Mouse (Mus musculus): ENCODE measurements around the gene Ulk4. TPM values are rescaled to one million over a fixed set of nuclear protein-coding genes. Genes with fewer than 3 reads are reported as not detected.

Ulk4 gene
- polyA plus RNA-seq, 1 experiment = 7.3 TPM

GRCm38 (mm10) chr9:121079388-121080088, 197.5 kb downstream of the Ulk4 start:
- Histone ChIP-seq H3K27ac (ENCODE audit: insufficient read depth, low read length) (no peak overlapping the region), H3K4me3 (ENCODE audit: insufficient read depth, low read length) (no peak overlapping the region), H3K4me1 (ENCODE audit: control insufficient read depth, insufficient read depth, low read length) (peaks cover 13% of the 10 kb centered on the region)
- TF ChIP-seq CTCF (IDR thresholded peaks at IDR 0.05; ENCODE audit: extremely low read depth, insufficient read depth, low read length) (no peak), POLR2A (IDR thresholded peaks at IDR 0.05; ENCODE audit: extremely low read depth, insufficient read depth, low read length) (no peak)

- Histone ChIP-seq H3K4me3 (ENCODE audit: insufficient read depth, low read length) (no peak overlapping the region), H3K27ac (ENCODE audit: insufficient read depth, low read length) (no peak overlapping the region; the same call in 1 of the 2 replicates), H3K4me1 (ENCODE audit: control insufficient read depth, insufficient read depth, low read length) (peaks cover 15% of the 10 kb centered on the region)
- TF ChIP-seq CTCF (IDR thresholded peaks at IDR 0.05; ENCODE audit: extremely low read depth, insufficient read depth, low read length) (no peak), POLR2A (IDR thresholded peaks at IDR 0.05; ENCODE audit: extremely low read depth, insufficient read depth, low read length) (no peak)
Measured at GRCm38 (mm10) chr9:121076291-121076690, 200.7 kb downstream of the Ulk4 start.

- TF ChIP-seq CTCF (IDR thresholded peaks at IDR 0.05; ENCODE audit: extremely low read depth, insufficient read depth, low read length) (no peak), POLR2A (IDR thresholded peaks at IDR 0.05; ENCODE audit: extremely low read depth, insufficient read depth, low read length) (no peak)
- Histone ChIP-seq H3K27ac (ENCODE audit: insufficient read depth, low read length) (no peak overlapping the region), H3K4me3 (ENCODE audit: insufficient read depth, low read length) (no peak overlapping the region), H3K4me1 (ENCODE audit: control insufficient read depth, insufficient read depth, low read length) (peaks cover 15% of the 10 kb centered on the region)
Measured at GRCm38 (mm10) chr9:121075246-121075645, 201.8 kb downstream of the Ulk4 start.

- Histone ChIP-seq H3K4me3 (ENCODE audit: insufficient read depth, low read length) (no peak overlapping the region), H3K4me1 (ENCODE audit: control insufficient read depth, insufficient read depth, low read length) (peaks cover 15% of the 10 kb centered on the region), H3K27ac (ENCODE audit: insufficient read depth, low read length) (no peak overlapping the region)
- TF ChIP-seq POLR2A (IDR thresholded peaks at IDR 0.05; ENCODE audit: extremely low read depth, insufficient read depth, low read length) (no peak), CTCF (IDR thresholded peaks at IDR 0.05; ENCODE audit: extremely low read depth, insufficient read depth, low read length) (no peak)
Measured at GRCm38 (mm10) chr9:121074726-121075125, 202.3 kb downstream of the Ulk4 start.

- no peak overlapping the region for H3K27ac ChIP-seq (ENCODE audit: insufficient read depth, low read length)
- TF ChIP-seq POLR2A (IDR thresholded peaks at IDR 0.05; ENCODE audit: extremely low read depth, insufficient read depth, low read length) = no peak
- TF ChIP-seq CTCF (IDR thresholded peaks at IDR 0.05; ENCODE audit: extremely low read depth, insufficient read depth, low read length) = no peak
- H3K4me3 ChIP-seq (ENCODE audit: insufficient read depth, low read length) = no peak overlapping the region
- peaks cover 13% of the 10 kb centered on the region for H3K4me1 ChIP-seq (ENCODE audit: control insufficient read depth, insufficient read depth, low read length)
Measured at GRCm38 (mm10) chr9:121072127-121072757, 204.8 kb downstream of the Ulk4 start.

GRCm38 (mm10) chr9:121071461-121072126, 205.4 kb downstream of the Ulk4 start:
- TF ChIP-seq CTCF (IDR thresholded peaks at IDR 0.05; ENCODE audit: extremely low read depth, insufficient read depth, low read length) (no peak), POLR2A (IDR thresholded peaks at IDR 0.05; ENCODE audit: extremely low read depth, insufficient read depth, low read length) (no peak)
- peaks cover 12% of the 10 kb centered on the region for H3K4me1 ChIP-seq (ENCODE audit: control insufficient read depth, insufficient read depth, low read length)
- no peak overlapping the region for H3K27ac ChIP-seq (ENCODE audit: insufficient read depth, low read length)
- H3K4me3 ChIP-seq (ENCODE audit: insufficient read depth, low read length) = no peak overlapping the region

GRCm38 (mm10) chr9:121071050-121071449, 205.9 kb downstream of the Ulk4 start:
- H3K4me1 ChIP-seq (ENCODE audit: control insufficient read depth, insufficient read depth, low read length) = peaks cover 8% of the 10 kb centered on the region
- TF ChIP-seq CTCF (IDR thresholded peaks at IDR 0.05; ENCODE audit: extremely low read depth, insufficient read depth, low read length) (no peak), POLR2A (IDR thresholded peaks at IDR 0.05; ENCODE audit: extremely low read depth, insufficient read depth, low read length) (no peak)
- H3K4me3 ChIP-seq (ENCODE audit: insufficient read depth, low read length) = no peak overlapping the region
- no peak overlapping the region for H3K27ac ChIP-seq (ENCODE audit: insufficient read depth, low read length)

GRCm38 (mm10) chr9:121068115-121068514, 208.9 kb downstream of the Ulk4 start:
- Histone ChIP-seq H3K4me1 (ENCODE audit: control insufficient read depth, insufficient read depth, low read length) (no peaks in the 10 kb centered on the region), H3K27ac (ENCODE audit: insufficient read depth, low read length) (no peak overlapping the region), H3K4me3 (ENCODE audit: insufficient read depth, low read length) (no peak overlapping the region)
- TF ChIP-seq POLR2A (IDR thresholded peaks at IDR 0.05; ENCODE audit: extremely low read depth, insufficient read depth, low read length) = no peak
- no peak for TF ChIP-seq CTCF (IDR thresholded peaks at IDR 0.05; ENCODE audit: extremely low read depth, insufficient read depth, low read length)

- H3K4me3 ChIP-seq (ENCODE audit: insufficient read depth, low read length) = no peak overlapping the region
- H3K4me1 ChIP-seq (ENCODE audit: control insufficient read depth, insufficient read depth, low read length) = no peaks in the 10 kb centered on the region
- no peak overlapping the region for H3K27ac ChIP-seq (ENCODE audit: insufficient read depth, low read length)
- TF ChIP-seq POLR2A (IDR thresholded peaks at IDR 0.05; ENCODE audit: extremely low read depth, insufficient read depth, low read length) (no peak), CTCF (IDR thresholded peaks at IDR 0.05; ENCODE audit: extremely low read depth, insufficient read depth, low read length) (no peak)
Measured at GRCm38 (mm10) chr9:121067043-121067442, 210.0 kb downstream of the Ulk4 start.
